Mouse (Mus musculus) spleen, embryonic (tissue): ENCODE data around the gene Tom1l1.

Experiments
- CTCF ChIA-PET: fragments of 350-600 bp; sonication (Branson Sonifier 250); formaldehyde crosslinking; loops from one replicate; lab custom pipeline; 2022; lab: Charles Lee

The Tom1l1 gene

DNA sequence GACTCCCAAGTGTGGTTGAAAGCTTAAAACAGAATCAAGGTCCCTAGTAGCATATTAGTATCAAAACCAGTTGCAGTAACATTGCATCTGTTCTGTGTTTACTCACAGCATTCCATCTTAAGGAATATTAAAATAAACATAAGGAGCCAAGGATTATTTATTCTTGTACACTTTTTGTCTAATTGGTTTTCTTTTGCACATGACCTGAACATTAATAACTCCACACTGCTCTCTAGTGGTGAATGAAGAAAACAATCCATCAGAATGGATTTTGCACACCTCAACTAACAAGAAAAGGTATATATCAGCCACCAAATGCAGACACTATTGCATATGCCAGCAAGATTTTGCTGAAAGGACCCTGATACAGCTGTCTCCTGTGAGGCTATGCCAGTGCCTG lies 71.7 kb downstream of the Tom1l1 start:
- CTCF ChIA-PET, result interaction anchor here (0.6 kb wide), 1 partner anchor 228 kb away, joined by 3 read pairs; no protein-coding TSS in a partner anchor

- CTCF ChIA-PET, result no interaction called here
Observed at GRCm38 (mm10) chr11:90614743-90615142, 73.4 kb downstream of the Tom1l1 start.

DNA sequence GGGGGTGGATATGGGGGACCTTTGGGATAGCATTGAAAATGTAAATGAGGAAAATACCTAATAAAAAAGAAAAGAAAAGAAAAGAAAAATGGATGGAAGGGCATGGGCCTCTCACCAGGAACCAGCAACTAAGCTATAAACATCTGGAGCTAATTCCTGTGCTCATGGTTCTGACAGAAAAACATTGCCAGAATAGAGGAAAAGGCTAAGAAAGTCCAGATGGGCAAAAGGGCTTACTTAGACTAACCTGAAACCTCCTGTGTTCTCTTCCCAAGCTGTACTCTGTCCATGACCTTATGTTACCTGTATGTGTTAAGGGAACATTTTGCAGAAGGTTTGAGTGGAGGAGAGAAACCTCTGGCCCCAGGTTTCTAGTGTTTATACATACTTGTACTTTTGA lies 76.0 kb downstream of the Tom1l1 start:
- CTCF ChIA-PET, result no interaction called here

- CTCF ChIA-PET, result no interaction called here
Observed at GRCm38 (mm10) chr11:90603066-90603465, 85.1 kb downstream of the Tom1l1 start.

DNA sequence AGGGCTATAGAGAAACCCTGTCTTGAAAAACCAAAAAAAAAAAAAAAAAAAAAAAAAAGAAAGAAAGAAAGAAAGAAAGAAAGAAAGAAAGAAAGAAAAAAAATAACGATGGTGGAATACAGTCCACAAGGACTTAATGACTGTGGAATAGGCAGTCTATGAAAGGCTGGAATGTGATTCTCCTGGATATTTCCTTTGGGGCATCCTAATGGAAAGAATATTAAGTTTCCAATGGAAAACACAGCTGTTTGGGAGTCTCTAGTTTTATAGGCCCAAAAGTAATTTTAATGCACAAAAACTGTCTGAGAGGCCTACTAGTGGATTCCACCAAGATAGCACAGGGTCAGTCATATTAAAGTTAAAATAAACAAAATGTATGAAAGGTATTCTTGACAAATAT lies 92.3 kb downstream of the Tom1l1 start:
- CTCF ChIA-PET, result no interaction called here
